Mouse (Mus musculus): ENCODE results near the gene Celf1. TPM values are rescaled to one million over a fixed set of nuclear protein-coding genes. Genes with fewer than 3 reads are reported as not detected.
"Not testable (repeated sequence)": the region's sequence is repeated elsewhere in the genome, so short reads cannot be mapped to it uniquely, and the experiment has no call there.

Gene Celf1
- polyA plus RNA-seq, 1 experiment, result 27.1 TPM

- TF ChIP-seq TCF3 (IDR thresholded peaks at IDR 0.05; ENCODE audit: insufficient read length, low read depth) (no peak), MYOD1 (IDR thresholded peaks at IDR 0.05; ENCODE audit: control insufficient read depth in 1 of 3, insufficient read length in 2 of 3, low read depth in 2 of 3) (no peak), POLR2AphosphoS2 (IDR thresholded peaks at IDR 0.05; ENCODE audit: insufficient read length, low read depth) (no peak), POLR2A (IDR thresholded peaks at IDR 0.05; ENCODE audit: insufficient read length, low read depth) (peak; percentile 12), MYOG (IDR thresholded peaks at IDR 0.05; ENCODE audit: control insufficient read depth in 1 of 3, insufficient read depth in 1 of 3, insufficient read length in 2 of 3, low read depth in 2 of 3) (no peak)
- Histone ChIP-seq H3K27me3 (ENCODE audit: control insufficient read depth, insufficient read depth, insufficient read length) (no peaks in the 10 kb centered on the region), H3K79me2 (ENCODE audit: control insufficient read depth, insufficient read depth) (no peaks in the 10 kb centered on the region), H3ac (ENCODE audit: control insufficient read depth, insufficient read length) (no peak overlapping the region), H3K4me2 (ENCODE audit: low read depth) (no peak overlapping the region), H3K36me3 (ENCODE audit: control insufficient read depth, insufficient read depth) (no peaks in the 10 kb centered on the region), H3K4me3 (no peak overlapping the region)
Measured at GRCm38 (mm10) chr2:91042651-91043398, 102.6 kb downstream of the Celf1 start.

DNA sequence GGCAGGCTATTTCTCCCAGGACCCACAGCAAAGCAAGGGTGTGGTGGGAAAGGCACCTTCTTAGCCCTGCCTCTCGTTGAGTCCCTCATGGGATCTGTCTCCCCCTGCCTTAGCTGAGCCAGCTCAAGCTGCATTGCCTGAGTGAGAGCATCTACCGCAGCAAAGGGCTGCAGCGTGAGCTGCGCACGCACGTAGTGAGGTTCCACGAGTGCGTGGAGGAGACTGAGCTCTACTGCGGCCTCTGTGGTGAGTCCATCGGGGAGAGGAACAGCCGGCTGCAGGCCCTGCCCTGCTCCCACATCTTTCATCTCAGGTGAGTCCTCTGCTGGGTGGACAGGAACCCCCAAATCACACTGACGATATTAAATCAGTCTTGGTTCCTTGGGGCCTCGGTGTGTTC, 104.5 kb downstream of the Celf1 start:
- Histone ChIP-seq H3K36me3 (ENCODE audit: control insufficient read depth, insufficient read depth) (no peaks in the 10 kb centered on the region), H3K79me2 (ENCODE audit: control insufficient read depth, insufficient read depth) (no peaks in the 10 kb centered on the region), H3K4me2 (ENCODE audit: low read depth) (no peak overlapping the region), H3K27me3 (ENCODE audit: control insufficient read depth, insufficient read depth, insufficient read length) (no peaks in the 10 kb centered on the region), H3K4me3 (no peak overlapping the region), H3ac (ENCODE audit: control insufficient read depth, insufficient read length) (no peak overlapping the region)
- TF ChIP-seq POLR2AphosphoS2 (IDR thresholded peaks at IDR 0.05; ENCODE audit: insufficient read length, low read depth), result peak; percentile 53
- no peak for TF ChIP-seq MYOD1 (IDR thresholded peaks at IDR 0.05; ENCODE audit: control insufficient read depth in 1 of 3, insufficient read length in 2 of 3, low read depth in 2 of 3)

GRCm38 (mm10) chr2:91045805-91046204, 105.6 kb downstream of the Celf1 start:
- not testable (repeated sequence) for H3K4me3 ChIP-seq; H3ac ChIP-seq (ENCODE audit: control insufficient read depth, insufficient read length); H3K36me3 ChIP-seq (ENCODE audit: control insufficient read depth, insufficient read depth); H3K4me2 ChIP-seq (ENCODE audit: low read depth); H3K27me3 ChIP-seq (ENCODE audit: control insufficient read depth, insufficient read depth, insufficient read length); H3K79me2 ChIP-seq (ENCODE audit: control insufficient read depth, insufficient read depth)

DNA sequence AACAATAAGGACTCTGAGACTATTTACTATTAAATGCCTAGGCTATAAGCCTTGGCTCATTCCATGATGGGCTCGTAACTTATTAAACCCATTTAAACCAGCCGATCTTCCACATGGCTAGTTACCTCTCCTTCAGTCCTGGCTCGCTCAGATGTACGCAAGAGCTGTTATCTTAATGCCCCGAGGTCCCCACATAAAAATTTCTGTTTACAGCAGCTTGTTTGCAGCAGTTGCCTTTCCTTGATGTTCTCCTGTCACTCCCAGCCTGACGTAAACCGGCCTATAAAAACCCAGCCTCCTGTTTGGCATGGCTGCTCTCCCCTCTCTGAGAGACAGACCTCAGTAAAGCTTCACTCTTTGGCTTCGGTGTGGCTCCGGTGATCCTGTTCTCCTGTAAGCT, 107.2 kb downstream of the Celf1 start:
- Histone ChIP-seq H3K36me3 (ENCODE audit: control insufficient read depth, insufficient read depth) (no peaks in the 10 kb centered on the region), H3K27me3 (ENCODE audit: control insufficient read depth, insufficient read depth, insufficient read length) (no peaks in the 10 kb centered on the region), H3K4me3 (no peak overlapping the region), H3K4me2 (ENCODE audit: low read depth) (no peak overlapping the region), H3ac (ENCODE audit: control insufficient read depth, insufficient read length) (no peak overlapping the region), H3K79me2 (ENCODE audit: control insufficient read depth, insufficient read depth) (no peaks in the 10 kb centered on the region)
- TF ChIP-seq USF1 (IDR thresholded peaks at IDR 0.05; ENCODE audit: low read depth), result no peak
- TF ChIP-seq POLR2A (IDR thresholded peaks at IDR 0.05; ENCODE audit: insufficient read length, low read depth), result no peak
- TF ChIP-seq TCF12 (IDR thresholded peaks at IDR 0.05; ENCODE audit: insufficient read depth, poor library complexity, severe bottlenecking), result no peak
- no peak for TF ChIP-seq TCF3 (IDR thresholded peaks at IDR 0.05; ENCODE audit: insufficient read length, low read depth)
- no peak for TF ChIP-seq E2F4 (IDR thresholded peaks at IDR 0.05; ENCODE audit: insufficient read depth)
- TF ChIP-seq MYOD1 (IDR thresholded peaks at IDR 0.05; ENCODE audit: control insufficient read depth in 1 of 3, insufficient read length in 2 of 3, low read depth in 2 of 3), result no peak

- no peak overlapping the region for H3K4me2 ChIP-seq (ENCODE audit: low read depth)
- H3K27me3 ChIP-seq (ENCODE audit: control insufficient read depth, insufficient read depth, insufficient read length), result no peaks in the 10 kb centered on the region
- H3ac ChIP-seq (ENCODE audit: control insufficient read depth, insufficient read length), result no peak overlapping the region
- TF ChIP-seq MAX (IDR thresholded peaks at IDR 0.05; ENCODE audit: low read depth), result no peak
- no peak for TF ChIP-seq SRF (IDR thresholded peaks at IDR 0.05; ENCODE audit: control insufficient read depth, insufficient read length, low read depth)
- TF ChIP-seq TCF12 (IDR thresholded peaks at IDR 0.05; ENCODE audit: insufficient read depth, poor library complexity, severe bottlenecking), result no peak
- H3K4me3 ChIP-seq, result no peak overlapping the region
- peaks cover 19% of the 10 kb centered on the region for H3K79me2 ChIP-seq (ENCODE audit: control insufficient read depth, insufficient read depth)
- peaks cover 18% of the 10 kb centered on the region for H3K36me3 ChIP-seq (ENCODE audit: control insufficient read depth, insufficient read depth)
Measured at GRCm38 (mm10) chr2:91051917-91052316, 111.7 kb downstream of the Celf1 start.

GRCm38 (mm10) chr2:91052752-91053151, 112.6 kb downstream of the Celf1 start:
- TF ChIP-seq CEBPB (IDR thresholded peaks at IDR 0.05; ENCODE audit: insufficient read depth, poor library complexity, severe bottlenecking) (no peak), MYOD1 (IDR thresholded peaks at IDR 0.05; ENCODE audit: control insufficient read depth in 1 of 3, insufficient read length in 2 of 3, low read depth in 2 of 3) (no peak), MAX (IDR thresholded peaks at IDR 0.05; ENCODE audit: low read depth) (no peak), TCF12 (IDR thresholded peaks at IDR 0.05; ENCODE audit: insufficient read depth, poor library complexity, severe bottlenecking) (no peak), TCF3 (IDR thresholded peaks at IDR 0.05; ENCODE audit: insufficient read length, low read depth) (no peak), SRF (IDR thresholded peaks at IDR 0.05; ENCODE audit: control insufficient read depth, insufficient read length, low read depth) (no peak), E2F4 (IDR thresholded peaks at IDR 0.05; ENCODE audit: insufficient read depth) (no peak), MYOG (IDR thresholded peaks at IDR 0.05; ENCODE audit: control insufficient read depth in 1 of 3, insufficient read depth in 1 of 3, insufficient read length in 2 of 3, low read depth in 2 of 3) (no peak), USF1 (IDR thresholded peaks at IDR 0.05; ENCODE audit: low read depth) (no peak), POLR2A (IDR thresholded peaks at IDR 0.05; ENCODE audit: insufficient read length, low read depth) (no peak), REST (IDR thresholded peaks at IDR 0.05; ENCODE audit: insufficient read depth, insufficient read length) (no peak), POLR2AphosphoS2 (IDR thresholded peaks at IDR 0.05; ENCODE audit: insufficient read length, low read depth) (no peak)
- peaks cover 18% of the 10 kb centered on the region for H3K36me3 ChIP-seq (ENCODE audit: control insufficient read depth, insufficient read depth)
- H3K4me2 ChIP-seq (ENCODE audit: low read depth), result peak overlapping the region; percentile 87
- H3K79me2 ChIP-seq (ENCODE audit: control insufficient read depth, insufficient read depth), result peaks cover 19% of the 10 kb centered on the region
- no peaks in the 10 kb centered on the region for H3K27me3 ChIP-seq (ENCODE audit: control insufficient read depth, insufficient read depth, insufficient read length)
- no peak overlapping the region for H3ac ChIP-seq (ENCODE audit: control insufficient read depth, insufficient read length)
- H3K4me3 ChIP-seq, result peak overlapping the region; percentile 99

Data from myocyte (in vitro differentiated cells).